Mouse (Mus musculus) embryo, embryonic 9.5 days (tissue): ENCODE measurements around the gene Eef1e1.
"Not testable (repeated sequence)": the region's sequence is repeated elsewhere in the genome, so short reads cannot be mapped to it uniquely, and the experiment has no call there.

Source experiments
- DNase-seq: peaks from one replicate; pipeline ENCODE4 v3.0.0-alpha.2; 2017; ENCODE audit errors: extremely low spot score

Eef1e1 gene

GRCm38 (mm10) chr13:38624292-38624902, 34.5 kb downstream of the Eef1e1 start:
- no peak for DNase-seq

- no peak for DNase-seq
Measured at GRCm38 (mm10) chr13:38623296-38623695, 35.6 kb downstream of the Eef1e1 start.

GRCm38 (mm10) chr13:38618001-38618630, 40.7 kb downstream of the Eef1e1 start:
- DNase-seq: not testable (repeated sequence)

GRCm38 (mm10) chr13:38616887-38617286, 42.0 kb downstream of the Eef1e1 start:
- no peak for DNase-seq

- DNase-seq: no peak
Measured at GRCm38 (mm10) chr13:38615656-38616055, 43.2 kb downstream of the Eef1e1 start.

GRCm38 (mm10) chr13:38614298-38614697, 44.6 kb downstream of the Eef1e1 start:
- DNase-seq: no peak

- DNase-seq: no peak
Measured at GRCm38 (mm10) chr13:38613583-38613982, 45.3 kb downstream of the Eef1e1 start.

GRCm38 (mm10) chr13:38612608-38613007, 46.2 kb downstream of the Eef1e1 start:
- DNase-seq: no peak

- DNase-seq: no peak
Measured at GRCm38 (mm10) chr13:38612179-38612578, 46.7 kb downstream of the Eef1e1 start.

GRCm38 (mm10) chr13:38610336-38610735, 48.5 kb downstream of the Eef1e1 start:
- no peak for DNase-seq

- DNase-seq: no peak
Measured at GRCm38 (mm10) chr13:38607130-38607529, 51.7 kb downstream of the Eef1e1 start.

- no peak for DNase-seq
Measured at GRCm38 (mm10) chr13:38605353-38605752, 53.5 kb downstream of the Eef1e1 start.

GRCm38 (mm10) chr13:38602966-38603365, 55.9 kb downstream of the Eef1e1 start:
- DNase-seq: no peak

GRCm38 (mm10) chr13:38602243-38602832, 56.5 kb downstream of the Eef1e1 start:
- DNase-seq: no peak

- DNase-seq: no peak
Measured at GRCm38 (mm10) chr13:38600811-38601210, 58.0 kb downstream of the Eef1e1 start.

GRCm38 (mm10) chr13:38597076-38597475, 61.8 kb downstream of the Eef1e1 start:
- no peak for DNase-seq

- no peak for DNase-seq
Measured at GRCm38 (mm10) chr13:38596461-38596860, 62.4 kb downstream of the Eef1e1 start.
